Mouse (Mus musculus) lung, embryonic 16.5 days (tissue): ENCODE results near the gene Pfdn4. TPM values are rescaled to one million over a fixed set of nuclear protein-coding genes. Genes with fewer than 3 reads are reported as not detected.

Experiments used
- ATAC-seq: fragments of 200-750 bp; cut with Nextera tagmentation; 2 replicates; pipeline ENCODE4 v1.8.0; 2017; ENCODE audit warnings: low read depth, mild to moderate bottlenecking, moderate library complexity
- H3K27ac ChIP-seq: fragments of 300-500 bp; sonication (generic); 2 replicates; pipeline ENCODE4 v1.5.1; 2014; ENCODE audit warnings: mild to moderate bottlenecking, control low read depth, low read length
- H3K27me3 ChIP-seq: fragments of 300-500 bp; sonication (generic); 2 replicates; pipeline ENCODE4 v1.6.1; 2014; ENCODE audit warnings: low read depth, low read length, mixed read lengths; ENCODE audit not compliant: control insufficient read depth, insufficient read depth
- H3K36me3 ChIP-seq: fragments of 300-500 bp; sonication (generic); 2 replicates; pipeline ENCODE4 v1.6.1; 2014; ENCODE audit warnings: low read length; ENCODE audit not compliant: control insufficient read depth, insufficient read depth
- H3K4me1 ChIP-seq: fragments of 300-500 bp; sonication (generic); replicated peaks from 2 replicates; pipeline ENCODE4 v1.6.1; 2014; ENCODE audit warnings: low read length, mixed read lengths; ENCODE audit not compliant: control insufficient read depth, insufficient read depth
- H3K4me2 ChIP-seq: fragments of 300-500 bp; sonication (generic); 2 replicates; pipeline ENCODE4 v1.6.1; 2014; ENCODE audit warnings: low read depth, low read length, control low read depth
- H3K4me3 ChIP-seq: fragments of 300-500 bp; sonication (generic); 2 replicates; pipeline ENCODE4 v1.5.1; 2014; ENCODE audit warnings: mild to moderate bottlenecking, low read length, control low read depth
- H3K9ac ChIP-seq: fragments of 300-500 bp; sonication (generic); 2 replicates; pipeline ENCODE4 v1.6.1; 2014; ENCODE audit warnings: low read length, control low read depth
- H3K9me3 ChIP-seq: fragments of 300-500 bp; sonication (generic); 2 replicates; pipeline ENCODE4 v1.6.1; 2016; ENCODE audit warnings: low read length; ENCODE audit not compliant: control insufficient read depth
- WGBS: fragments of 180-500 bp; shearing (Covaris S2); extraction: QIAGEN DNeasy Blood & Tissue Kit; methylation state at CpG from one replicate; pipeline ENCODE4 v1.1.7; 2014; 5-methylcytosine and 5-hydroxymethylcytosine counted together
- polyA plus RNA-seq: library from polyadenylated mRNA; unstranded; fragments of >200 nt; fragmentation: Nextera tagmentation; extraction: Ambion mirVana; gene quantifications from 2 replicates; pipeline ENCODE4 v1.2.1, GENCODE M21; 2015

The Pfdn4 gene
- polyA plus RNA-seq, 1 experiment from 2014 or later: 77.2 TPM

DNA sequence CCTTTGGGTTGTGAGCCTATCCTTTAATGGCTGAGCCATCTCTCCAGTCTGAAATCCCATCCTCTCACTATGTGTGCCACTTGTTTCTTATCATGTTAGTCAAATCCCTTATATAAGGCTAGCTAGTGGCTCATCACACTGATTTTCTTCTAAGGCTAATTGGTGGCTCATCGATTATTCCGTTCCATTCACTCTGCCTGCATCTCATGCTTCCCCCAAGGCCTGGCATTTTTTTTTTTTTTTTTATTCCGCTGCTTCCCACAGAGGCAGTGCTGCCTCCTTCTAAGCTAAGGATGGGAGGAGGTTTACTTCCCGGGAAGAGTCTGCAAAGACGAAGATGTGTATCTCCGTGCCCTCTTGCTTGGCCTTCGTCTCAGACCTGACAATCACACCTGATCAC lies 9.0 kb upstream of the Pfdn4 start:
- H3K27ac ChIP-seq: no peak overlapping the region
- H3K9ac ChIP-seq: no peak overlapping the region
- no peak for ATAC-seq
- no peaks in the 10 kb centered on the region for H3K36me3 ChIP-seq
- peaks cover 8% of the 10 kb centered on the region; the same call in 1 of the 2 replicates for H3K27me3 ChIP-seq
- no peaks in the 10 kb centered on the region for H3K4me1 ChIP-seq
- no peak overlapping the region for H3K4me3 ChIP-seq
- H3K4me2 ChIP-seq: no peak overlapping the region
- WGBS: 71% methylated on average over 7 of the region's 7 CpGs
- no peaks in the 10 kb centered on the region for H3K9me3 ChIP-seq

DNA sequence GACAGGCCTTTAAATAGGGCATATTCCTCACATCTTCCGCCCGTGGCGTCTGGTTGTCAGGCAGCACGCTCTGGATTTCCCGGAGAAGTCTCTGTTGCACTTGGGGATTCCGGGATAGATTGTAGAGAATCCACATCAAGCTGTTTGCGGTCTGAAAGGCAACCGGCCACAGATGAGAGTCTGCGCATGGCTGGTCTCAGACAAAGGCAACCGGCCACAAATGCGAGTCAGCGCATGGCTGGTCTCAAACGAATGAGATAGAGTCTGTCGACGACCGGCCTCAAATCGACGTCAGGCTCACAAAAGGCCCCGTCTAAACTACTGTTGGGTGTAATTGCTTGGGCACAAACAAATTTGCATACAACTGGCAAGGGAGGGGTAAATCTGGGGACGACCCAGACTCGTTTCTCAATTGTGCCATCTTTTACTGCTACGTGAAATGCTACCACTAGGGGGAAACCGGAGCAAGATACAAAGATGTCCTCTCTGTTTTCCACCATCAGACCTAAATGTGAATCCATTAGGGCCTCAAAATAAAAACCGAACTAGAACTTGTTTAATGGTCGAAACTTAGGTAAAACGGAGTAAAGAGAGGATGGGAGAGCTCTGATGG lies 8.2 kb upstream of the Pfdn4 start:
- no peaks in the 10 kb centered on the region for H3K36me3 ChIP-seq
- ATAC-seq: no peak
- H3K4me1 ChIP-seq: no peaks in the 10 kb centered on the region
- H3K27me3 ChIP-seq: peaks cover 10% of the 10 kb centered on the region; the same call in 1 of the 2 replicates
- 64% methylated on average over 26 of the region's 26 CpGs for WGBS
- no peak overlapping the region for H3K4me3 ChIP-seq
- no peaks in the 10 kb centered on the region for H3K9me3 ChIP-seq
- H3K9ac ChIP-seq: no peak overlapping the region
- no peak overlapping the region for H3K27ac ChIP-seq
- H3K4me2 ChIP-seq: no peak overlapping the region

DNA sequence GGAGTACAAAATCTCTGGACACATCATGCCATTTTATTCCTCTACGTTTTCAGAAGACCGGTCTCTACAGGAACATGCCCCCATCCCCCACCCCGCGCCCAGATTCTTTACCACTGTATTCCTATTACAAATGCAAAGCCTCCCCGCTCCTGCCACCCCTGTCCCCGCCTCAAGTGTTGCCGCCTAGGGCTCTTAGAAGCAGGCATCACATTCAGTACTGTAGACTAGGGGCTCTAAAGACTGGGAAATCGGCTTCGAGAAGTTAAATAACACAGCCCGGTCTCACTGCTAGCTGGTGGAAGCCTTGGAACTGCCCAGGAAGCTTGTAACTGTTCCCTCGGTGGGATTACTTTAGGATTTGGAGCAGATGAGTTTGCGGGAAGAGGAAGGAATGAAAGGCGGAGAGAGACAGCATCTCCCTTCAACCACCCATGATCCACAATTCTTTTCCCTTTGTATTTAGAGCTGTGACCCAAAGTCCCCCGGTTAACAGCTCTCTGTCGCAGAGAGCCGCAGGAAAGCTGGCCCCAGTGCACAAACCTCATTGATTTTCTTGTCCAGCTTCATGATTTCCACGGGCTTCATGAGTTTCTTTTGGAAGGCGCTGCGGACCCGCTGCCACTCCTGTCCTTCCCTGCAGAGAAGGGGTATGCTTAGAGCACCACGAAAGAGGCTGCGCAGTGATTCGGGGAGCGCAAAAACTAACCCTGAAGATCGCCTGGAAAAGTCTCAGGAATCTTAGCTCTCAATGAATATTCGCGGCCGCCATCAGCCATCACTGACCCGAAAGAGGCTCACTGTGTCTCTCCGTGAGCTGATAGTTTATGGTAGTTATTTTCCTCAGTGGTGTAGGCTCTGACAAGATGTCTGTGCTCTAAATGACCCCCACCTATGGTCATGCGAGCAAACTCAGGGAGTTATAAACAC lies 1.2 kb upstream of the Pfdn4 start:
- Histone ChIP-seq H3K4me1 (peaks cover 4% of the 10 kb centered on the region), H3K9ac (no peak overlapping the region), H3K36me3 (no peaks in the 10 kb centered on the region), H3K9me3 (no peaks in the 10 kb centered on the region), H3K4me2 (no peak overlapping the region), H3K4me3 (no peak overlapping the region), H3K27me3 (peaks cover 65% of the 10 kb centered on the region), H3K27ac (no peak overlapping the region)
- no peak for ATAC-seq
- WGBS: 8% methylated on average over 31 of the region's 31 CpGs

DNA sequence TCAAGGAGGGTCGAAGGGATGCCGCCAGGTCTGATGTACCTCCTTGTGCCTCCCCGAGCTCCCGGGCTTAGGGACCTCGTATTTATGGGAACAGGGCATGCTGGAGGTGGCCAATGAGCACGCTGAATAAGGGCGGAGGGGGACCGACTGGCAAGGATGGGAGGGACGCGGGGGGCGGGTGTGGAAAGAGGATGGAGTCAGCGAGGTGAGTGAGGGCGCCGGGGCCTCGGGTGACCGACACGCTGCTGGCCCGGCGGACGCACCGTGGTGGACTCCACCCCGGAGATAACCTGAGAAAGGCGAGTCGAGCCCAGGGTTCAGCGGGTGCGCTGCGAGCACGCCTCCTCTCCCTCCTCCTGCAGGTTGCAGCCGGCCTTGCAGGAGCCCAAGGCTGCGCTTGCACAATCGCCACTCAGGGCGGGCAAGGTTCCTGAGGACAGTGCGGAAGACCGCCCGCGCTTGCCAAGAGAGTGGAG lies 901 bp downstream of the Pfdn4 start, which contains the start of gene Cyp24a1:
Gene Cyp24a1 (minus strand): TSS at position 55 of the 476 bp plus-strand sequence.
- under 1% methylated on average over 34 of the region's 36 CpGs for WGBS
- Histone ChIP-seq H3K27me3 (peaks cover 63% of the 10 kb centered on the region), H3K9me3 (no peaks in the 10 kb centered on the region), H3K4me1 (peaks cover 4% of the 10 kb centered on the region), H3K9ac (no peak within 1 kb of the TSS), H3K27ac (no peak within 1 kb of the TSS), H3K4me3 (peak within 1 kb of the TSS; percentile 25; the same call in 1 of the 2 replicates), H3K36me3 (no peaks in the 10 kb centered on the region), H3K4me2 (peak within 1 kb of the TSS; percentile 37)
- ATAC-seq: peak; percentile 92

DNA sequence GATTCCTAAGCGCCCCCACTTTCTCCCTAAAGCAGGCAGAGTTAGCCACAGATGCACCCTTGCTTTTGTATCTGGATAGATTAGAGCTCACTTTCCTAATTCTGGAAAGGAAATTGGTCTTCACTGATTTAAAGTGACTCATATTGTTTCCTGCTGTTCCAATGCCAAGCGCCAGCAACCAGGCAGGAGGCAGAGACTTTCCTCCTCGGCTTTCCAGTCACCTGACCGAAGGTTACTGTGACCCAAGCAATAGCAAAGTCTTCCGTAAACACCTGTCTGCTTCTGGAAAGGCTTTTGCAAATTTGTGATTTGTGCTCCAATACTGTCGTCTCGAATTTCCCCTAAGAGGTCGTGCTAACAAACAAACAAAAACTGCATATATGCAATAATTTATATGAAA lies 1.8 kb downstream of the Pfdn4 start:
- Histone ChIP-seq H3K4me2 (no peak overlapping the region), H3K27me3 (peaks cover 61% of the 10 kb centered on the region), H3K27ac (no peak overlapping the region), H3K9me3 (no peaks in the 10 kb centered on the region), H3K4me3 (no peak overlapping the region), H3K4me1 (peaks cover 4% of the 10 kb centered on the region), H3K9ac (no peak overlapping the region), H3K36me3 (no peaks in the 10 kb centered on the region)
- no peak for ATAC-seq
- 16% methylated on average over 8 of the region's 8 CpGs for WGBS

DNA sequence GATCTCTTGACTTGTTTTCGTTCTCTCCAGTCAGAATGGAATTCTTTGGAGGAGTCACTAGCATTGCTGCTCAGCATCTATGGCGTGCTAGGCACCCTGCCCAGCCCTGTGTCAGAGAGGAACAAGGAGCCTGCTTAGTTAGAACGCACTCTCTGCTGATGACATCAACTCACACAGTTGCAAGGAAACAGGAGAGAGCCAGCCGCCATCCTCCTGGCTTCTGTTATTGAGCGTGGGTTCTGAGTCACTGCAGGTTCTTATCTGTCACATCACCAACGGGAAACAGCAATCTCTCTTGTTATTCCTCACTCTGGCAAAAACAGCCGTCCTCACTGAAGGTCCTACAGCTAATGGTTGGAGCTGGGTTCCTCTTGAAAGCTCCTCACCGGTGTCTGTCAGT lies 7.1 kb downstream of the Pfdn4 start:
- no peak for ATAC-seq
- 38% methylated on average over 8 of the region's 8 CpGs for WGBS

DNA sequence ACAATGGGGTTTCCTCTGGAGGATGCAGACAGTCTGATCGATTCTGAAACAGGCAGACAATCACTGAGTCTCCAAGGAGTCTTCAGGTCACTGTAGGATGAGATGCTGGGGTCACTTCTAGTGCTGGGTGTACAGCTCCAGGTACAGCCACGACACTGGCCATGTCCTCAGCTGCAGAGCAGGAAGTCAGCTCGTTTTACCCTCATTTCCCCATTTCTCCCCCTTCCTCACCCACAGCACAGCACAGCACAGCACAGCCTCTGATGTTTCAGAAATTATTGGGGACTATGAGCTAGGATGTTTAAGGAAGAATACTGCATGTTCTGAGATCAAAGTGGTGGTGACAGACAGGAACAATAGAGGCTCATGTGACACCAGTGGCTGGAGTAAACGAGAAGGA lies 7.8 kb downstream of the Pfdn4 start:
- ATAC-seq: no peak
- H3K27me3 ChIP-seq: peaks cover 2% of the 10 kb centered on the region
- 19% methylated on average over 4 of the region's 4 CpGs for WGBS
- no peaks in the 10 kb centered on the region for H3K9me3 ChIP-seq
- no peak overlapping the region for H3K27ac ChIP-seq
- H3K4me2 ChIP-seq: no peak overlapping the region
- H3K9ac ChIP-seq: no peak overlapping the region
- H3K4me3 ChIP-seq: no peak overlapping the region
- peaks cover 5% of the 10 kb centered on the region for H3K4me1 ChIP-seq
- no peaks in the 10 kb centered on the region for H3K36me3 ChIP-seq

More for the DNA sequence above, 7.1 kb downstream of the Pfdn4 start:
- Histone ChIP-seq H3K27ac (no peak overlapping the region), H3K27me3 (peaks cover 9% of the 10 kb centered on the region), H3K4me1 (peaks cover 1% of the 10 kb centered on the region; the same call in 1 of the 2 replicates), H3K4me2 (no peak overlapping the region), H3K36me3 (no peaks in the 10 kb centered on the region), H3K9me3 (no peaks in the 10 kb centered on the region), H3K9ac (no peak overlapping the region), H3K4me3 (no peak overlapping the region)

DNA sequence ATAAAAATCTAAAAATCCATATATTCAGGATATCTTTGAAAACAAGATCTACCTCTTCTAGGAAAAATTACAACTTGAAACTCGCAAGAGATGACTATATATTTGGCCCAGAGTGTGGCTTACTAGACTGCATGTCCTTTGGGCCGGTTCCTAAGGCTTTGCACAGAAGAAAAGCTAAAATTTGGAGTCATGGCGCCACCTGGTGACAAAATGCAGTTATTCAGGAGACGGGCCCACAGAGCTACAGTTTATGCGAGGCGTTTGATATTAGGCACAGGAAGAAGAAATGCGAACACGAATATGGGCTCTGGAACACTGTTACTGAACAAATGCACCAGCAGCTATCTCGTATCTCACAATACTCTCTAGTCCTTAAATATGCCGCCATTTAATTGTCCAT lies 11.5 kb downstream of the Pfdn4 start:
- peaks cover 16% of the 10 kb centered on the region for H3K4me1 ChIP-seq
- H3K27ac ChIP-seq: no peak overlapping the region
- whole genome bisulfite sequencing: 4% methylated on average over 10 of the region's 10 CpGs
- no peaks in the 10 kb centered on the region for H3K9me3 ChIP-seq
- H3K36me3 ChIP-seq: no peaks in the 10 kb centered on the region
- ATAC-seq: peak; percentile 45; the same call in 1 of the 2 replicates
- H3K27me3 ChIP-seq: no peaks in the 10 kb centered on the region
- no peak overlapping the region for H3K4me3 ChIP-seq
- H3K4me2 ChIP-seq: no peak overlapping the region
- H3K9ac ChIP-seq: no peak overlapping the region

DNA sequence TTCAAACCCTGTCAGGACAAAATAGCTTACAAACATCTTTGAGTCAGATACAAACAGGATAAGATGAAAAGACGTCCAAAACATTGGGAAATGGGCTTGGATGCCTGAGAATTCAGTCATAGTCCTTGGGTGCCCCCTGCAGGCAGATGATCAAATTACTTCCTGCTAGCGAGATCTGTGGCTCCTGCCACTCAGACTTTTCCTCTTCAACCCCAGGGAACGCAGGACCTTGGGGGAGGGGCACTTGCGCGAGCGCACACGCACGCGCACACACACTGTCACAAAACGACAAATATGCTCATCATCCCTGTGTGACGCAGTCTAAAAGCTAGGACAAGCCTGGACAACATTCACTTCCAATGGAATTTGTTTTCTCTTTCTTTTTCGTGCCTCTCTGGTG lies 12.6 kb downstream of the Pfdn4 start:
- H3K27me3 ChIP-seq: no peaks in the 10 kb centered on the region
- no peaks in the 10 kb centered on the region for H3K9me3 ChIP-seq
- peak; percentile 8; the same call in 1 of the 2 replicates for ATAC-seq
- H3K36me3 ChIP-seq: no peaks in the 10 kb centered on the region
- H3K4me2 ChIP-seq: peak overlapping the region; percentile 77
- H3K4me1 ChIP-seq: peaks cover 17% of the 10 kb centered on the region
- H3K9ac ChIP-seq: peak overlapping the region; percentile 63
- H3K4me3 ChIP-seq: peak overlapping the region; percentile 50
- WGBS: 2% methylated on average over 12 of the region's 12 CpGs
- H3K27ac ChIP-seq: no peak overlapping the region
